Mouse (Mus musculus) liver, embryonic 16.5 days (tissue): ENCODE data around the gene Zbtb7a. TPM values are rescaled to one million over a fixed set of nuclear protein-coding genes. Genes with fewer than 3 reads are reported as not detected.
A peak's percentile ranks its signal among the peaks of the same experiment; 100 is the strongest.
"Not testable (repeated sequence)": the region's sequence is repeated elsewhere in the genome, so short reads cannot be mapped to it uniquely, and the experiment has no call there.

Source experiments
- ATAC-seq: fragments of 200-750 bp; cut with Nextera tagmentation; 2 replicates; pipeline ENCODE4 v1.8.0; 2017; ENCODE audit warnings: low read depth, mild to moderate bottlenecking, moderate number of reproducible peaks, moderate library complexity
- H3K27ac ChIP-seq: fragments of 300-500 bp; sonication (generic); 2 replicates; pipeline ENCODE4 v1.5.1; 2014; ENCODE audit warnings: mild to moderate bottlenecking, low read length
- H3K27me3 ChIP-seq: fragments of 300-500 bp; sonication (generic); 2 replicates; pipeline ENCODE4 v1.6.1; 2014; ENCODE audit warnings: low read depth, low read length, mixed read lengths; ENCODE audit not compliant: control insufficient read depth, insufficient read depth
- H3K36me3 ChIP-seq: fragments of 300-500 bp; sonication (generic); 2 replicates; pipeline ENCODE4 v1.6.1; 2014; ENCODE audit warnings: mild to moderate bottlenecking; ENCODE audit not compliant: control insufficient read depth, insufficient read depth
- H3K4me1 ChIP-seq: fragments of 300-500 bp; sonication (generic); 2 replicates; pipeline ENCODE4 v1.6.1; 2014; ENCODE audit warnings: low read depth, low read length, mixed read lengths; ENCODE audit not compliant: control insufficient read depth
- H3K4me2 ChIP-seq: fragments of 300-500 bp; sonication (generic); 2 replicates; pipeline ENCODE4 v1.6.1; 2014; ENCODE audit warnings: low read depth, low read length, mixed read lengths
- H3K4me3 ChIP-seq: fragments of 300-500 bp; sonication (generic); 2 replicates; pipeline ENCODE4 v1.5.1; 2014; ENCODE audit warnings: low read depth, mild to moderate bottlenecking, low read length
- H3K9ac ChIP-seq: fragments of 300-500 bp; sonication (generic); 2 replicates; pipeline ENCODE4 v1.6.1; 2014; ENCODE audit warnings: low read depth, low read length
- H3K9me3 ChIP-seq: fragments of 300-500 bp; sonication (generic); replicated peaks from 2 replicates; pipeline ENCODE4 v1.6.1; 2016; ENCODE audit warnings: low read length; ENCODE audit not compliant: control insufficient read depth
- WGBS: fragments of 180-500 bp; shearing (Covaris S2); extraction: QIAGEN DNeasy Blood & Tissue Kit; methylation state at CpG from one replicate; pipeline ENCODE4 v1.1.7; 2014; ENCODE audit not compliant: insufficient replicate concordance; 5-methylcytosine and 5-hydroxymethylcytosine counted together
- polyA plus RNA-seq: library from polyadenylated mRNA; unstranded; fragments of >200 nt; fragmentation: Nextera tagmentation; extraction: Ambion mirVana; gene quantifications from 2 replicates; pipeline ENCODE4 v1.2.1, GENCODE M21; 2015

Zbtb7a gene
- polyA plus RNA-seq, 1 experiment from 2014 or later = 35.0 TPM

DNA sequence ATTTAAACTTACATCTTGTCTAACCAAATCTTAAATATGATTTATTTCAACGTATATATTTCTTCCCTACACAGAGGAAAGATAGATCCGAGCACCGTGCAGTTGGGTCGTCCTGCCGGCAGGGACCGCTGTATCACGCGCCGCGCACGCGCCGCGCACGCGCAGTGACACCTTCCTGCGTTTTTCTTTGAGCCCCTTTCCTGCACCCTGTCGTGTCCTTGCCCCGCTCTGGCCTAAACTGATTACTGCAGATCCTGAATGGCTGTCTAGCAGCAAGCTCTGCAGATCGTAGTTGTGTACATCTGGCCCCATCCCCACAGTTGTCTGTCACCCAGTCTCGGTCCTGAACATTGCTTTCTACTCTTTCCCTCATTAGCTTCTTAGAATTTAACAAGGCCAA, 38.1 kb downstream of the Zbtb7a start:
- peak overlapping the region; percentile 35 for H3K4me3 ChIP-seq
- H3K27me3 ChIP-seq = no peaks in the 10 kb centered on the region
- peak overlapping the region; percentile 49 for H3K9ac ChIP-seq
- WGBS = 6% methylated on average over 21 of the region's 21 CpGs
- peaks cover 7% of the 10 kb centered on the region for H3K36me3 ChIP-seq
- peaks cover 46% of the 10 kb centered on the region for H3K4me1 ChIP-seq
- ATAC-seq = 0 out of 2 replicates have a peak, but pooled peaks have one; percentile 8
- no peaks in the 10 kb centered on the region for H3K9me3 ChIP-seq
- H3K27ac ChIP-seq = peak overlapping the region; percentile 85
- peak overlapping the region; percentile 64 for H3K4me2 ChIP-seq

DNA sequence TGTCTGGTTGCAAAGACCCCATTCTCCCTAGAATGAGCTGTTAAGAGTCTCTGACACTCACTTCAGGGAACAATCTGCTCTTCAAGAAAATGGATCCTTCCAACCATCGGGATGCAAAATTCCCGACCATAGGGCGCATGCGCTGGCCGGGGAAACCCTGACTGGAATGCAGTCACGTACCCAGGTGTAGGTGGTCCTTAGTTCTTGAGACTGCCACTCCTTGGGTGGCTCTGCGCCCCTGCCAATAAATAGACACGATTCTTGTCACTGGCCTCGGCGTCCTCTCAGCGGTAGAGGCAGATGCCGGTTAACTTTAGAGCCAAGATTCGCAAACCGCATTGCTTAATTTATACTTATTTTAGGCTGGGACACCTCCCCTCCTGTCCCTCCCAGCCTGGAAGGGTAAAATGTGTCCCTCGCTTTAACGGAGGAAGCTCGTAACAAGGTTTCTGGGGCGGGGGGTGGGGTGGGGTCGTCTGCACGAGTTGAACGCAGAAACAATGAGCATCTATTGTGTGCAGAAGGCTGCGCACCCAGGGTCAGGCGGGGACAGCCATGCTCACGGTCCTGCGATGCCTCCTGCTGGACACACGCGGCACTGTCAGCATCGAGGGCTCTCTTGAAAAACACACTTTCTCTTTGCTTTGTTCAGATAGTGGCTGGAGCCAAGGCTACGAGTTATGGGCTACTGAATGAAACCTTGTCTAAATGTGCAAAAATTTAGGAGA, 39.8 kb downstream of the Zbtb7a start:
- WGBS = 9% methylated on average over 29 of the region's 29 CpGs
- peak overlapping the region; percentile 56 for H3K4me2 ChIP-seq
- peaks cover 23% of the 10 kb centered on the region for H3K36me3 ChIP-seq
- peak; percentile 28 for ATAC-seq
- H3K4me3 ChIP-seq = peak overlapping the region; percentile 23
- no peaks in the 10 kb centered on the region for H3K9me3 ChIP-seq
- peaks cover 46% of the 10 kb centered on the region for H3K4me1 ChIP-seq
- peak overlapping the region; percentile 63 for H3K27ac ChIP-seq
- H3K27me3 ChIP-seq = no peaks in the 10 kb centered on the region
- peak overlapping the region; percentile 6; the same call in 1 of the 2 replicates for H3K9ac ChIP-seq

DNA sequence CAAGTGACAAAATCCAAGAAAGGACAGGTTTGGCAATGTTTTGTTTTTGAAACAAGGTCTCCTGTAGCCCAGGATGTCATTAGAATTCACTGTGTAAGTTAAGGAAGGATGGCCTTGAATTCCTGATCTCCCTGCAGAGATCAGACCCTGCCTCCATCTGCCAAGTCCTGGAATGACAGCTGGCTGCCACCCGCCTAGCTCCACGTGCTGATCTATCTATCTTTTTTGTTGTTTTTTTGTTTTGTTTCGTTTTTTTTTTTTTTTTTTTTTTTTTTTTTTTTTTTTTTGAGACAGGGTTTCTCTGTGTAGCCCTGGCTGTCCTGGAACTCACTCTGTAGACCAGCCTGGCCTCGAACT, 40.3 kb downstream of the Zbtb7a start:
- peak overlapping the region; percentile 20 for H3K4me3 ChIP-seq
- peaks cover 45% of the 10 kb centered on the region for H3K4me1 ChIP-seq
- peaks cover 28% of the 10 kb centered on the region for H3K36me3 ChIP-seq
- not testable (repeated sequence) for H3K9me3 ChIP-seq, H3K27me3 ChIP-seq, ATAC-seq
- peak overlapping the region; percentile 6; the same call in 1 of the 2 replicates for H3K9ac ChIP-seq
- H3K4me2 ChIP-seq = peak overlapping the region; percentile 66
- H3K27ac ChIP-seq = peak overlapping the region; percentile 63
- 12% methylated on average over 4 of the region's 4 CpGs for WGBS

DNA sequence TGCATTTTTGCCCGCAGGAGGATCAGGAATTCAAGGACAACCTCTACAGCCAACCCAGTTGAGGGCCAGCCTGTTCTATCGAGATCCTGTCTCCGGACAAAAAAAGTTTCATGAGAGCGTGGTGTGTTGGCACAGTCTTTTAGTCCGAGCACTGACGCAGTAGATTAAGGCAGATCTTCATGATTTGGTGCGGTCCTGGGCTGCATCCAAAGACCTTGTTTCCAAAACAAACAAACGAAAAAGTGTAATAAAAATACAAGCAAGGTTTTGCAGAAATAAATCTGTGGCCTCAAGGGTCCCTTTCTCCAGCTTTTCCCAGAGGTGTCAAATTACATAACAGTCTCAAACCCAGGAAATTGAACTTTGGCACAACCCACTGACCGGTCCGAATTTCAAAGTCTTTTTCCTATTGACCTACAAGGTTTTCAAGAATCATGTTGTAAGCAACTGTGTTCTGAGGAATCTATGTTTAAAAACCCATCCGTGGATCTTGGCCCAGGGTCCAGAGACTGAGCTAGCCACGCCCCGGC, 41.0 kb downstream of the Zbtb7a start:
- H3K9ac ChIP-seq = peak overlapping the region; percentile 42
- H3K4me2 ChIP-seq = peak overlapping the region; percentile 66
- 8% methylated on average over 13 of the region's 13 CpGs for WGBS

GRCm38 (mm10) chr10:81176466-81177271, 41.6 kb downstream of the Zbtb7a start, which contains the start of gene Eef2:
Gene Eef2, plus strand, starts transcription at chr10:81176631.
- H3K4me1 ChIP-seq = peaks cover 45% of the 10 kb centered on the region
- peaks cover 42% of the 10 kb centered on the region for H3K36me3 ChIP-seq
- WGBS = under 1% methylated on average over 77 of the region's 77 CpGs

More for the DNA sequence above, 41.0 kb downstream of the Zbtb7a start:
- H3K9me3 ChIP-seq = no peaks in the 10 kb centered on the region
- 0 out of 2 replicates have a peak, but pooled peaks have one; percentile 1 for ATAC-seq
- H3K36me3 ChIP-seq = peaks cover 35% of the 10 kb centered on the region
- peak overlapping the region; percentile 85 for H3K4me3 ChIP-seq
- peak overlapping the region; percentile 63 for H3K27ac ChIP-seq
- no peaks in the 10 kb centered on the region for H3K27me3 ChIP-seq
- H3K4me1 ChIP-seq = peaks cover 45% of the 10 kb centered on the region

GRCm38 (mm10) chr10:81177491-81177925, 42.5 kb downstream of the Zbtb7a start:
- whole genome bisulfite sequencing = 4% methylated on average over 16 of the region's 16 CpGs
- H3K36me3 ChIP-seq = peaks cover 50% of the 10 kb centered on the region
- no peaks in the 10 kb centered on the region for H3K9me3 ChIP-seq
- H3K4me1 ChIP-seq = peaks cover 49% of the 10 kb centered on the region
- peak overlapping the region; percentile 80 for H3K4me2 ChIP-seq
- no peak for ATAC-seq
- H3K4me3 ChIP-seq = peak overlapping the region; percentile 85
- peak overlapping the region; percentile 96 for H3K9ac ChIP-seq
- H3K27me3 ChIP-seq = no peaks in the 10 kb centered on the region
- H3K27ac ChIP-seq = peak overlapping the region; percentile 79

More at GRCm38 (mm10) chr10:81176466-81177271, 41.6 kb downstream of the Zbtb7a start, which contains the start of gene Eef2:
- peak; percentile 82 for ATAC-seq
- peak within 1 kb of the TSS; percentile 79 for H3K27ac ChIP-seq
- H3K27me3 ChIP-seq = no peaks in the 10 kb centered on the region
- H3K4me2 ChIP-seq = peak within 1 kb of the TSS; percentile 80
- H3K9me3 ChIP-seq = no peaks in the 10 kb centered on the region
- peak within 1 kb of the TSS; percentile 96 for H3K9ac ChIP-seq
- peak within 1 kb of the TSS; percentile 85 for H3K4me3 ChIP-seq

- Histone ChIP-seq H3K4me2 (peak overlapping the region; percentile 80), H3K9ac (peak overlapping the region; percentile 96), H3K4me3 (peak overlapping the region; percentile 85), H3K9me3 (no peaks in the 10 kb centered on the region), H3K36me3 (peaks cover 51% of the 10 kb centered on the region), H3K27ac (peak overlapping the region; percentile 79; the same call in 1 of the 2 replicates), H3K4me1 (peaks cover 48% of the 10 kb centered on the region), H3K27me3 (no peaks in the 10 kb centered on the region)
- ATAC-seq = no peak
- 52% methylated on average over 14 of the region's 14 CpGs for WGBS
Observed at GRCm38 (mm10) chr10:81177958-81178712, 43.1 kb downstream of the Zbtb7a start.

DNA sequence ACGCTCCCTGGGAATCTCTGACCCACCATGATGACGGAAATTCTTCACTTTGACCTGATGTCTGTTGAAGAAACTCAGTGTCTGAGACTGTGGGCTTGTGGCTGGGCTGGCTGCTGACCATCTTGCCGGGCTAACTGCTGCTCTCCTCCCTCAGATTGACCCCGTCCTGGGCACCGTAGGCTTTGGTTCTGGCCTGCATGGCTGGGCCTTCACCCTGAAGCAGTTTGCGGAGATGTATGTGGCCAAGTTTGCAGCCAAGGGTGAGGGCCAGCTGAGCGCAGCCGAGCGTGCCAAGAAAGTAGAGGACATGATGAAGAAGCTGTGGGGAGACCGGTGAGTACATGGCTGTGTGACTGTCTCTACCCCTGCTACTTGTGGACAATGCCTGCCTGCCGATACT, 43.9 kb downstream of the Zbtb7a start:
- Histone ChIP-seq H3K27ac (no peak overlapping the region), H3K9ac (no peak overlapping the region), H3K4me3 (no peak overlapping the region), H3K9me3 (no peaks in the 10 kb centered on the region), H3K4me2 (no peak overlapping the region), H3K36me3 (peaks cover 51% of the 10 kb centered on the region), H3K4me1 (peaks cover 48% of the 10 kb centered on the region), H3K27me3 (no peaks in the 10 kb centered on the region)
- ATAC-seq = no peak
- 89% methylated on average over 11 of the region's 11 CpGs for WGBS
